9 mouse cellular contexts compared by ENCODE assay signal in genomic region chr10:81450140-81450539, GRCm38 (mm10). TPM values are rescaled to one million over a fixed set of nuclear protein-coding genes. Genes with fewer than 3 reads are reported as not detected.
DNase-seq lines count a peak whose midpoint lies in the region; ATAC-seq and TF ChIP-seq lines count a peak whose summit lies in the region.
"Had no signal": no experiment of that assay in that cellular context is flagged by ENCODE, and none has a peak within 500 bp of the region (broad histone marks: within the 10 kb centered on the region; RNA-seq: fewer than 3 reads in every experiment).

No protein-coding gene starts in this region.

- H3K9me3 ChIP-seq in hindbrain, embryonic 15.5 days: no peaks in the 10 kb centered on the region
- H3K9me3 ChIP-seq: lung, embryonic 15.5 days had no signal

- H3K27ac ChIP-seq in hindbrain, embryonic 15.5 days (replicated peaks): no peak overlapping the region
- H3K27ac ChIP-seq: lung, embryonic 15.5 days had no signal

- H3K4me1 ChIP-seq in hindbrain, embryonic 15.5 days (replicated peaks): no peaks in the 10 kb centered on the region

- CTCF ChIA-PET in Patski (lab: Charles Lee): interaction anchor here (1.1 to 4.0 kb wide), 12 partner anchors 12 to 69 kb away, joined by 3 to 24 read pairs (median 4); partner anchors contain the start of genes Celf5, Dohh, Gm48551 and Gm48552

- no peak overlapping the region for H3K4me2 ChIP-seq in hindbrain, embryonic 15.5 days
- H3K4me2 ChIP-seq: lung, embryonic 15.5 days had no signal

- no peak for DNase-seq in Patski (ENCODE audit: low read depth, low spot score)
- peak; percentile 91 for DNase-seq in cerebellum, adult 9-10 months
- peak; percentile 40 to 74 for DNase-seq in frontal cortex, postnatal 14 days (ENCODE audit: low spot score in 2 of 2)
- DNase-seq in layer of hippocampus, postnatal 36 days: peak; percentile 75 to 80
- DNase-seq in right cerebral cortex, postnatal 14 days: peak; percentile 80
- peak; percentile 64 to 86 for DNase-seq in urinary bladder, postnatal 4 days (ENCODE audit: low spot score in 2 of 2)

- in situ Hi-C loops in Patski (cut with MboI; ENCODE audit: low pct_unique_long_range_greater_than_20kb): loop anchor here (5.0 kb wide), 1 partner anchor 163 kb away; no protein-coding TSS in a partner anchor

- no peak overlapping the region for H3K9ac ChIP-seq in hindbrain, embryonic 15.5 days
- H3K9ac ChIP-seq: lung, embryonic 15.5 days had no signal

- peaks cover 6% of the 10 kb centered on the region for H3K27me3 ChIP-seq in Patski
- H3K27me3 ChIP-seq in hindbrain, embryonic 15.5 days: peaks cover 46% of the 10 kb centered on the region

- H3K4me3 ChIP-seq in hindbrain, embryonic 15.5 days: no peak overlapping the region
- H3K4me3 ChIP-seq: lung, embryonic 15.5 days had no signal

- POLR2A ChIA-PET in Patski (lab: Charles Lee): interaction anchor here (1.0 to 1.2 kb wide), 2 partner anchors 60 to 95 kb away, joined by 3 read pairs; partner anchors contain the start of gene Gna11

- TF ChIP-seq CTCF in Patski (IDR thresholded peaks at IDR 0.05): no peak

- peak; percentile 64 for ATAC-seq in Patski
- peak; percentile 85 for ATAC-seq in hindbrain, embryonic 15.5 days (ENCODE audit: low FRiP score, low read depth)
- ATAC-seq in megakaryocyte, adult 5-6 weeks (ENCODE audit: poor library complexity, severe bottlenecking): peak; percentile 99

- H3K36me3 ChIP-seq in hindbrain, embryonic 15.5 days: no peaks in the 10 kb centered on the region
- H3K36me3 ChIP-seq: lung, embryonic 15.5 days had no signal

- WGBS in hindbrain, embryonic 15.5 days: 3% methylated on average over 7 of the region's 7 CpGs

RNA-seq across cellular contexts. Expression of gene Nfic, which starts 5.3 kb away (rescaled TPM):
- 41.8 TPM for polyA plus RNA-seq in Patski (2021)
- 26.6 and 28.0 TPM in 2 replicates for polyA plus RNA-seq in hindbrain, embryonic 15.5 days (2015; fragmentation: Nextera tagmentation; extraction: Ambion mirVana)
- total RNA-seq in layer of hippocampus, postnatal 36 days (2021): 10 to 100 TPM; 55.3 to 55.8 TPM
- total RNA-seq in megakaryocyte, adult 5-6 weeks (2015): 51.4 and 54.5 TPM in 2 replicates
- total RNA-seq in megakaryocyte, adult 5-6 weeks (2017): 6.2 and 8.6 TPM in 2 replicates

RNA-seq across cellular contexts. Expression of gene Celf5, which starts 32.4 kb away (rescaled TPM):
- 0.99 TPM for polyA plus RNA-seq in Patski (2021)
- polyA plus RNA-seq in hindbrain, embryonic 15.5 days (2015; fragmentation: Nextera tagmentation; extraction: Ambion mirVana): 70.0 and 77.6 TPM in 2 replicates
- 100 to 1,000 TPM; 273 to 281 TPM for total RNA-seq in layer of hippocampus, postnatal 36 days (2021)
- not detected in 2 replicates for total RNA-seq in megakaryocyte, adult 5-6 weeks (2015)
- 0.24 TPM in 1 of 2 replicates, not detected in the other for total RNA-seq in megakaryocyte, adult 5-6 weeks (2017)

RNA-seq across cellular contexts. Expression of gene Ncln, which starts 46.1 kb away (rescaled TPM):
- polyA plus RNA-seq in Patski (2021): 104 TPM
- polyA plus RNA-seq in hindbrain, embryonic 15.5 days (2015; fragmentation: Nextera tagmentation; extraction: Ambion mirVana): 66.5 and 72.7 TPM in 2 replicates
- total RNA-seq in layer of hippocampus, postnatal 36 days (2021): 10 to 100 TPM; 77.1 to 90.0 TPM
- total RNA-seq in megakaryocyte, adult 5-6 weeks (2015): 55.8 and 62.8 TPM in 2 replicates
- total RNA-seq in megakaryocyte, adult 5-6 weeks (2017): 72.4 and 76.3 TPM in 2 replicates

RNA-seq across cellular contexts. Expression of gene S1pr4, which starts 49.8 kb away (rescaled TPM):
- polyA plus RNA-seq in Patski (2021): 0.03 TPM
- 0.83 and 0.86 TPM in 2 replicates for polyA plus RNA-seq in hindbrain, embryonic 15.5 days (2015; fragmentation: Nextera tagmentation; extraction: Ambion mirVana)
- under 1 TPM; 0.40 to 0.65 TPM for total RNA-seq in layer of hippocampus, postnatal 36 days (2021)
- total RNA-seq in megakaryocyte, adult 5-6 weeks (2015): 22.8 and 23.9 TPM in 2 replicates
- 28.1 and 29.3 TPM in 2 replicates for total RNA-seq in megakaryocyte, adult 5-6 weeks (2017)

RNA-seq across cellular contexts. Expression of gene Smim24, which starts 57.3 kb away (rescaled TPM):
- polyA plus RNA-seq in Patski (2021): 0.18 TPM
- 1.4 and 1.8 TPM in 2 replicates for polyA plus RNA-seq in hindbrain, embryonic 15.5 days (2015; fragmentation: Nextera tagmentation; extraction: Ambion mirVana)
- total RNA-seq in layer of hippocampus, postnatal 36 days (2021): 1 to 10 TPM; 1.6 to 1.7 TPM
- 30.6 and 34.0 TPM in 2 replicates for total RNA-seq in megakaryocyte, adult 5-6 weeks (2015)
- total RNA-seq in megakaryocyte, adult 5-6 weeks (2017): 6.5 and 11.5 TPM in 2 replicates

Comparison
In these comparisons a context has a peak if more than half of its experiments do, and no peak if none do; other contexts are left out.
1. RNA of gene Celf5, which starts 32.4 kb away (total RNA-seq): 273 to 281 TPM in layer of hippocampus, postnatal 36 days; 0.24 TPM in megakaryocyte, adult 5-6 weeks; every median in the first group is over 100 times any median in the second.
2. Peak in every context shown above with its lines, with median percentiles within 50 percentile points of each other: ATAC-seq.